Mouse (Mus musculus) CD4-positive, CD25-positive, alpha-beta regulatory T cell, adult 9 weeks (primary cell): ENCODE data around the gene Rrm1. TPM values are rescaled to one million over a fixed set of nuclear protein-coding genes. Genes with fewer than 3 reads are reported as not detected.

Experiments used
- polyA plus RNA-seq: library from polyadenylated mRNA; unstranded; fragments of 100-300 nt; shearing (Covaris generic); gene quantifications from one replicate; pipeline ENCODE4 v1.2.1, GENCODE M21; 2017

The Rrm1 gene
- 42.2 TPM for polyA plus RNA-seq

DNA sequence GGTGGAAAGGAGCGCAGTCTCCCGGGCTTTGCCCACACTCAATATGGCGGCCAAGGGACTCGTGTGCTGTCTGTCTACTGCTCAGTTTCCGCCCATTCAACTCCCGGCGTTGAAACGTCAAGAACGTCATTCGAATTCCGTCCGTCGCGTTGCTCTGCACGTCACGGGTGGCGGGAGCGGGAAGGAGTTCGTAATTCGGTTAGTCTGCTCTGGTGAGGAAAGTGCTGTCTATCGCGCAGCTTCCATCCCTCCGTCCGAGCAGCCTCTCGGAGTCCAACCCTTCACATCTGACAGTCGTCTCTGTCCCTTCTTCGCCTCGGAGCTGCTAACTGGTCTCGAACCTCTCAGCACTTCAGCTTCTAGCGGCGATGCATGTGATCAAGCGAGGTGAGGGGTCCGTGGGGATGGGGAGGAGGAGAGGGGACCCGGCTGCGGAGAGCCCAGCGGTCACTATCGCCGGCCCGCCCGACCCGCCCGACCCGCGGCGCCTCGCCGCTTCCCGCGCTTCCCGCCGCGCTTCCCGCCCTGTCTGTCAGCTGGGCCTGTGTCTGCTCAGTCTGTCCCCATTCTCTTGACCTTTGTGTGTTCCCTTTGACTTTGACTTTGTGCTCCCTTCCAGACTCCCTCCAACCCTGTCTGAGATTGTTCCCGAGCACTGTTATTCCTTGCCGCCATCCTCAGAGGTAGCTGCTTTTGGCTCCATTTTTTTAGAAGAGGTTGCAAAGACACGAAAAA, at the start of gene Rrm1:
Rrm1 (plus strand) TSS at position 39 of the 735 bp plus-strand sequence.

DNA sequence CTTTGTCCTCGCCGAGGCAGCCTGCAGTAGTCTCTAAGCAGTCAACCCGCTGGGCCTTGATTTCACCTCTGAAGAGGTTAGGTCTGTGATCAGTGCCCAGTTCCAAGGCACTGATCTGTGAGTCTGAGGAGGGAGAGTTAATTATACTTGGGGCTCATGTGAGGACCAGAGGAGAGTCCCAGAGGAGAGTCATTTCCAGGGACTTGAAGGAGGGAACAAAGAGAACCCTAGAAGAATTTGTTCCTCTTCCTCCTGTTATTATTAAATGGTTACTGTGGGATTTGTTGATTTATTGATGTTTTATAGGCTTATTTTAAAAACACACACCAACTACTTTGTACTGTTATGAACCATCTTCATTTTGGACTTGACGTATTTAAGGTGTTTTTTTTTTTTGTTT, 40.1 kb downstream of the Rrm1 start, which contains the start of gene Olfr543:
Olfr543 (minus strand) TSS at position 101 of the 400 bp plus-strand sequence.

DNA sequence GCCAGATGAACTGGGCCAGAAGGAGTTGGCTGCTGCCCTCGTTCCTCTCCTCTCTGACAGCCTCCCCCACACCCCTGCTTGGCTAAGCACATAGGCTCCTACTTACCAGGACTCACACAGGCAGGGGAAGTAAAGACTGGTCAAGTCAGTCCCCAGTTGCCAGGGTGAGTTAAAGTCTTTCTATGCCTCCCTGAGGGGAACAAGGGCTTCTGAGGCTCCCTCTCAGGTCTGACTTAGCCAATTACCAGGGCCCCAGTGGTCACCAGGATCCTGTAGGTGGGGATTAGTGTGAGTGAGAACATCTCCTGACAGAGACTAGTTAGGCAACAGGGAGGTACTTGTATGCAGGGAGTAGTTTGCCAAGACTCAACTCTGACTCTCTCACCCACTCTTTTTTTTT, 46.7 kb downstream of the Rrm1 start, which contains the start of gene Olfr544:
Olfr544 (minus strand) TSS at position 153 of the 400 bp plus-strand sequence.

DNA sequence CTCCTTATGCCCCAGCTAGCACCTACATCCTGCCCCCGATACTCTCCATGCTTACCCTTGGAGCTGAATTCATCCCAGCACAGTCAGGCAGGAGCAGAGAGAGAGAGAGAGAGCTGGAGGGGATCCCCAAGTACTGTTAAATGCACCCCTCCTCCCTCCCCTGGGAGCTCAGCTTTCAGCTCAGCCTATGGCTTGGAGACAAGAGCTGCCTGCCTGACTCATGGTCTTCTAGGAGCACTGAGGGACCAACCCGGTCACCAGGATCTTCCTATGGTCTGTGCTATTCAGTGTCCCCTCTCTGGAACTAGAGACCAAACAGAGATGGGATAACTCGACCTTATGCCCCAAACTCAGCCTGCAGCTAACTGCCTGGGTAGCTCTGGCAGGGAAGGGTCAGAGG, 58.0 kb downstream of the Rrm1 start, which contains the start of gene Olfr545:
Olfr545 (minus strand) TSS at position 101 of the 400 bp plus-strand sequence.

Other genes starting within 250 kb of the Rrm1 start
- 19.9 TPM for gene Nup98, start 231.5 kb upstream of the Rrm1 start, polyA plus RNA-seq
- 51.5 TPM for gene Pgap2, start 231.5 kb upstream of the Rrm1 start, polyA plus RNA-seq
- gene Rhog, start 185.6 kb upstream of the Rrm1 start, polyA plus RNA-seq = 314 TPM
- gene Stim1, start 173.9 kb upstream of the Rrm1 start, polyA plus RNA-seq = 91.4 TPM
- not detected for gene Olfr543, start 40.0 kb downstream of the Rrm1 start, polyA plus RNA-seq
- gene Olfr544, start 46.6 kb downstream of the Rrm1 start, polyA plus RNA-seq = 0.09 TPM
- gene Olfr545, start 57.9 kb downstream of the Rrm1 start, polyA plus RNA-seq = not detected
- not detected for gene Olfr547, start 93.1 kb downstream of the Rrm1 start, polyA plus RNA-seq
- not detected for gene Olfr548-ps1, start 99.2 kb downstream of the Rrm1 start, polyA plus RNA-seq
- not detected for gene Olfr549, start 108.2 kb downstream of the Rrm1 start, polyA plus RNA-seq
- gene Trim21, start 123.8 kb downstream of the Rrm1 start, polyA plus RNA-seq = 107 TPM
- gene Olfr550, start 129.7 kb downstream of the Rrm1 start, polyA plus RNA-seq = not detected
- gene Olfr551, start 150.2 kb downstream of the Rrm1 start, polyA plus RNA-seq = not detected
- not detected for gene Olfr552, start 156.1 kb downstream of the Rrm1 start, polyA plus RNA-seq
- gene Olfr553, start 176.5 kb downstream of the Rrm1 start, polyA plus RNA-seq = not detected
- not detected for gene Olfr554, start 196.7 kb downstream of the Rrm1 start, polyA plus RNA-seq
- not detected for gene Olfr555, start 217.1 kb downstream of the Rrm1 start, polyA plus RNA-seq
- 0.10 TPM for gene Olfr556, start 223.2 kb downstream of the Rrm1 start, polyA plus RNA-seq
- 14.5 TPM for gene Trim68, start 245.6 kb downstream of the Rrm1 start, polyA plus RNA-seq